Mouse (Mus musculus): Measurements from ENCODE around the gene Gm10697.
"Not testable (repeated sequence)": the region's sequence is repeated elsewhere in the genome, so short reads cannot be mapped to it uniquely, and the experiment has no call there.

The Gm10697 gene

GRCm38 (mm10) chr3:94072544-94072943, at the start of gene Gm10697:
Gene Gm10697 (minus strand): TSS chr3:94072644.
- not testable (repeated sequence) for DNase-seq (ENCODE audit: inconsistent ontology term)

DNA sequence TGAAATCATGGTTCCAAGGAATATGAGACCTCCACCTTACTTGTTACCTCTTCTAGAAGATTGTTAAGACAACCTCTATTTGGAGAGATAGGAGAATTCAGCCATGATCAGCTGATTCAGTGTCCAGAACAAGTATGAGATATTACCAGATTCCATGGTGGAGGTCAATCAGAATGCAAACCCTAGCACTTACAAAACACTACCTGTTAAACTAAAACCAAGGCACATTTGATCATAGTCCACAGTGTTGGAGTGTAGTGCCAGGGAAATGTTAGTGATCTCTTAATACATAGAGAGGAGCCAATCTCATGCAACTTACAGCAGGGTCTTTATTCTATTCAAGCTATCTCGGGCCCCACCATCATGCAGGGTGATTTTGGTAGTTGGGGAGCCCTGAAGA, 42.6 kb upstream of the Gm10697 start:
- not testable (repeated sequence) for DNase-seq (ENCODE audit: inconsistent ontology term)

DNA sequence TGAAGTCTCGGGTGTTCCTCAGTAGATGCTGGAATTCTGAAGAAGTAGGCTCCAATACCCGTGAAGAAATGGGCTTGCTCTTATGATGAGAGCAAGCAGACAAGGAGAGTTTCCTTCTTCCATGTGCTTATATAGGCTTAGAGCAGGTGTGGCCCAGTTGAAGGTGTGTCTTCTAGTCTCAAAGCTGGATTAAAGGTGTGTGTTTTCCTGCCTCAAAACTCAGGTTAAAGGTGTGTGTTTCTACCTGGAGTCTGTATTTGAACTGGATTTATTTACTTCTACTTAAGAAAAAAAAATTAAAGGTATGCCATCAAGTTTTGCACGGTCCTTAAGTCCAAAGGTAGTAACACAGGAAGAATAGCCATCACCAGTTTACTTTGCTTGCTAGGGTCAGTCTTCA, 17.7 kb downstream of the Gm10697 start, which contains the start of gene Gm9125:
Gene Gm9125, minus strand, starts transcription at position 101 of the 400 bp plus-strand sequence.
- not testable (repeated sequence) for DNase-seq (ENCODE audit: inconsistent ontology term)

- DNase-seq (ENCODE audit: inconsistent ontology term): not testable (repeated sequence)
These were observed 22.8 kb downstream of the Gm10697 start for GRCm38 (mm10) chr3:94049566-94050121.

GRCm38 (mm10) chr3:94038241-94038640, 34.2 kb downstream of the Gm10697 start:
- DNase-seq (ENCODE audit: inconsistent ontology term): not testable (repeated sequence)

- not testable (repeated sequence) for DNase-seq (ENCODE audit: inconsistent ontology term)
These were observed 38.0 kb downstream of the Gm10697 start for GRCm38 (mm10) chr3:94034400-94034799.
